Mouse (Mus musculus) layer of hippocampus, adult 2 months (tissue): ENCODE results near the gene P2ry12. TPM values are rescaled to one million over a fixed set of nuclear protein-coding genes. Genes with fewer than 3 reads are reported as not detected.

Experiments
- DNase-seq, 2 experiments: peaks; one replicate each; pipeline ENCODE4 v3.0.0; 2022; ENCODE audit warnings: low spot score in 2 of 2
- H3K27ac ChIP-seq: fragments of 200-600 bp; 2 replicates; pipeline ENCODE4 v1.8.1; 2022
- H3K4me3 ChIP-seq: fragments of 200-600 bp; 2 replicates; pipeline ENCODE4 v1.8.1; 2022; ENCODE audit warnings: mild to moderate bottlenecking
- CTCF ChIP-seq: fragments of 200-600 bp; conservative IDR thresholded peaks from 2 replicates; pipeline ENCODE4 v1.8.1; 2022; ENCODE audit warnings: antibody characterized with exemption, mild to moderate bottlenecking, moderate library complexity
- total RNA-seq, 2 experiments: library from RNA; stranded (reverse); gene quantifications; 2 replicates each; pipeline ENCODE4 v1.2.3; 2021

The P2ry12 gene
- total RNA-seq, 2 experiments from 2014 or later: 38.5 to 43.3 TPM

DNA sequence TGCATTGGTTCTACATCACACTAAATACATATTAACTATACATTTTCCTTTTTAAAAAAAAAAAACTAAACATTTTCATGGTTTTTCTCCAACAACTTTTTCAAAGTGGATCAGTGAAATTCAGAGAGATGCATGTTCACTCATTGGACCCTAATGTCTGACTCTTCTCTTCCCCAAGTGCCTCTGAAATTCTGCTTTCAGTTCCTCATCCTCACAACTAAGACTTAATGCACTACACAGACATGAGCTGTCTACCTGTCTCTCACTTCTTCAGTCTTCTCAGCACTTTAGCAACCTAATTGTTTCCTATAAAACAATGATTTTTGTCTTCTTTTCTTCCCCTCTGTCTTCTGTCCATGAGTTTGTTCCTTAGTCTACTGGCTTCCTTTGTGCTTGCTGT lies 37.3 kb downstream of the P2ry12 start:
- no peak for TF ChIP-seq CTCF
- DNase-seq: no peak
- H3K27ac ChIP-seq: no peak overlapping the region
- no peak overlapping the region for H3K4me3 ChIP-seq

DNA sequence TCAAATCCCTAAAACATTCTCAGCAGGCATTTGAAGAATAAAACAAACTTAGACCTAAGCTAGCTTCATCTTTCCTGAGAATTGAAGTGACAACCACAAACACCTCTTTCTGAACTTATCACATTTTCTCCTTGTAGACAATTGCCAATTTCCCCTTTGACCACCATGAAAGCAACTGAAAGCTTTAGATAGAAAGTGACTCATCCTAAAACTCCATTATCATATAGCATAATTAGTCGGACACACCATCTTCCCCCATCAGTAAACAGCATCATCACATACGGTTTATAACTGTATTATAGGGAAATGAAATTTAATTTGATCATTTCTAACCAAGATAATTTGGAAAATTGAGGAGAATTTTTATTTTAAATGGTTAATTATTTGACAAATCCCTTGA lies 40.4 kb downstream of the P2ry12 start:
- no peak overlapping the region for H3K4me3 ChIP-seq
- H3K27ac ChIP-seq: no peak overlapping the region
- no peak for DNase-seq
- TF ChIP-seq CTCF: no peak

DNA sequence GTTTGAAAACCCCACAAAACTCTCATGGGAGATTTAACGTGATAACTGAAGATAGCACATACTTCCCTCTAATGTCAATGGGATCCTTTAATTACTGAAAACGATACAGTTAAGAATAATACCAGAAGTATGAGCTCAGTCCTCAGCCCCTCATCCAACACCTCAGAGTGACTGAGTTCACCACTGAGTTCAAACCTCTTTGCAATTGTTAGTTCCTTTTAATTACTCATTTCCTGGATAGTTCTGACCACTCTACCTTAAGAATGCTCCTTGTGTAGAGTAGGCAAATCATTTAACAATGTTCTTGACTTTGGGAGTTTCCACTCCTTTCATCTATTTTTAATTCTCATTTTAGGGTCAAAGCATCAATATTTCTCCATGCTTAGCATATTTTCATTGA lies 43.3 kb downstream of the P2ry12 start:
- no peak for DNase-seq
- TF ChIP-seq CTCF: no peak
- Histone ChIP-seq H3K27ac (peak overlapping the region; percentile 47), H3K4me3 (no peak overlapping the region; the same call in 1 of the 2 replicates)

DNA sequence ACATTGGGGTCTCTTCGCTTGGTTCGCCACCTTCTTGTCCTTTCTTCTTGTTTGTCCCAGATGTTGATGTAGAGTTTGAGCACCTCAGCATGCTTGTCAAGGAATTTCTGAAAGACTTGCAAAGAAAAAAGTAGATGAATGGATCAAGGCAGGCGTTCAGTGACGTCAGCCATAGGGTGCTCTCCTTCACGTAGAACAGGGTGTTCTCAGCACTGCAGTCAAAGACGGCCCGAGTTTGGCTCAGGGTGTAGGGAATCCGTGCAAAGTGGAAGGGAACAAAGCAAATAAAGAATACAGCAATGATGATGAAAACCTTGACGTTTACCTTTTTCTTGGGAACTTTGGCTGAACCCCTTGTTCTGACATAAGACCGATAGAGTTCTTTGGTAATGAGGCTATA lies 45.5 kb downstream of the P2ry12 start:
- Histone ChIP-seq H3K27ac (no peak overlapping the region), H3K4me3 (no peak overlapping the region)
- DNase-seq: no peak
- no peak for TF ChIP-seq CTCF

DNA sequence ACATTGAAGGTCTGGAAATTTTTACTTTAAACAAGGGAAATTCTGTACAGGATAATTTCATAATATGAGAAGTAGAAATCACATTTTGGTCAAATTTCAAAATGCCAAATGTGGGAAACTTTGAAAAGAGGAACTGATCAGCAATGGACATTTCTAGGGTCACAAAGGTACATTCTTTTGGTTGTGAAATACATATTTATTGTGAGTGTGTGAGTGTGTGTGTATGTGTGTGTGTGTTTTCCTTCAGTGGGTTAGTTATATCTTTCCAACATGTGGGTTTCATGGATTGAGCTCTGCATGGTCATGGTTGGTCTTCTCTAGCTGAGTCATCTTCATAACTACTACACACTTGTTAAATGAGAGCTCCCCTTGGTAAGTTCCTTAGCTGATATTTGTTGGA lies 50.3 kb downstream of the P2ry12 start:
- no peak for TF ChIP-seq CTCF
- Histone ChIP-seq H3K4me3 (no peak overlapping the region), H3K27ac (no peak overlapping the region)
- no peak for DNase-seq

DNA sequence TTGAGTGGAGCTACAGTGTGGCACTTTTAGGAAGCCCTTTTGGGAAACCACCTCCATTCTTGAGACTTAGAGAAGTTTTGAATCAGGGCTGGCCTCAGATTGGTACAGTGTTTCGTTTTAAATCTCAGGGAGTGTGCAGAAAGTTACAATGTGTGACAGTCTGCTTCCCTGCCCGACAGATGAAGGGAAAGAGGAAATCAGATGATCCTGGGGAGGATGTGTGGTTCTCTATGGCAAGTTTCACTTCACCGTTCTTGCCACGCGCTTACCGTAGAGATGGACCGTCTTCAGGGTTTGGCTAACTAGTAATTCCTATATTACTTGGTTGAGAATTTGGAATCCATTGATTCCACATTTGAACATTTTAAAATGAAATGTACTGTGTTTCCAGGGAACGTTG lies 50.9 kb downstream of the P2ry12 start:
- no peak overlapping the region for H3K4me3 ChIP-seq
- DNase-seq: no peak
- no peak for TF ChIP-seq CTCF
- peak overlapping the region; percentile 28; the same call in 1 of the 2 replicates for H3K27ac ChIP-seq

DNA sequence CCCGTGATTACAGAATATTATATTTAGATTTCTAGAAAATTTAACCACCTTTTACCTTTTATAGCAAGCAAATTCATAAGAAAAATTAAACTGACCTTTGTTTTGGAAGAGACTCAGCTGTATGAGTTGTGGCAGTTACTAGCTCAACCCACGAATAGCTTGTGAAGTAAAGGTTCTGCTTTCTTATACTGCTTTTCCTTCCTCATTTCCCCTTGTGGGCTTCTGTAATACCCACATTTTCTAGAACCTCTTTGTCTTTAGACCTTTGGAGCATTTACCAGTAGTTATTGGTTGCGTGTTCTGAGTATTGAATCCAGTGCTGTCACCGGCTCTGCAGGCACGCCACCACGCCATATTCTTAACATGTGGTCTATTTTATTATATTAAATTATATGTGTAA lies 51.9 kb downstream of the P2ry12 start, which contains the start of gene P2ry13:
Gene P2ry13 (minus strand): TSS at position 156 of the 400 bp plus-strand sequence.
- no peak for TF ChIP-seq CTCF
- Histone ChIP-seq H3K4me3 (peak within 1 kb of the TSS; percentile 9; the same call in 1 of the 2 replicates), H3K27ac (peak within 1 kb of the TSS; percentile 53; the same call in 1 of the 2 replicates)
- no peak for DNase-seq

DNA sequence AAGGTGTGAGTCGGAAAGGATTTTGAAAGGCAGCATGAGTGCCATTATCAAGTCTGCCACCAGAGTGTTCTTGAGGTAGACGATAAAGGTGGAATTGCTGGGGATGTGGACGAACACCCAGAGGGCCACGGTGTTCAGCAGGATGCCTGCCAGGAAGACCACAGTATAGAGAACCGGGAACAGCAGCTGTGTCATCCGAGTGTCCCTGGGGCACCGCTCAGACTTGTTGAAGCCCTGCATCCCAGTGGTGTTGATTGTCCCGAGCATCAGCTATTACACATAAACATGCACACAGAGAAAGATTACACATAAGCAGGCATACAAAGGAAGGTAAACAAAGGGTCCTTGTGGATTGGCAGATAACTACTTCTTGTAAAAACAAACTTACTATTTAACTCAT lies 52.6 kb downstream of the P2ry12 start:
- no peak for DNase-seq
- H3K27ac ChIP-seq: peak overlapping the region; percentile 7; the same call in 1 of the 2 replicates
- peak overlapping the region; percentile 9; the same call in 1 of the 2 replicates for H3K4me3 ChIP-seq
- 0 out of 2 replicates have a peak, but pooled peaks have one; percentile 13 for TF ChIP-seq CTCF

DNA sequence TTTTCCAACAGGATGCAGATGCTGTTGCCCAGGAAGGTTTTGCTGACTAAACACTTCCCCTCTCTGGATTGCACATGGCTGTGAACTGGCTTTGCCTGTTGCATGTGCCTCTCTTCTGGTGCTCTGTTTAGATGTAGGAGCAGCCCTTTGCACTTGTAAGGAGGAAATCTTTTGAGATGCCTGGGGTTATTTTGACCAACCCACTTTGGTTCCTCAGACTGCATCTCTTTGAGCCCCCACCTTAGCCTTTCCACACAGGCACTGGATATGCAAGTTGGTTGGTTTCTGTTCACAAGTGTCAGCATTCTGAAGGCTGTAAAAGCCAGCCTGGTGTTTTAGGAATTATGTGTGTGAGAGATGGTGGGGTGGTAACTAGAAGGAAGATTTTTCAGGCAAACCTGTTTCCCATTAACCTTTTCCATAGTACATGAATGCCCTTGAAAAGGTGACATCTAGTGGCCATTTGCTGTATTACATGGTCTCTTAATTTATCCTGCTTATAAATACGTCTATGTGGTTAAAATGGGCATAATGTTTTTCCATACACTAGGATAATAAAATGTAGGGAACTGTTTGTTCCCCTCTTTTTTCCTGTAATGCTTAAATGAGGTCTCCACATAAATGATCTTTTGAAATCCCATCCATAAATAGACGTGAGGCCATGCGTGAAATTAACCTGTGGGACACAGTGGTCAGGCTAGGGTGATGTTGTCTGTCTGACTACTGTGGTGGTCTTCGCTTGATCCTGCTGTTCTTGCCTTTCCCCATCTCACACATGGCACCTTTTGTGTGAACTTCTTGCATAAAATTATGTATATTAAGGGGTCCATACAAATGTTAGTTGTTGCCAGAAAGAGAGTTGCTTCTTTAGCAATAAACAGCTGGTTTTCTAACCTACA lies 53.8 kb downstream of the P2ry12 start:
- peak overlapping the region; percentile 53 for H3K27ac ChIP-seq
- H3K4me3 ChIP-seq: no peak overlapping the region; the same call in 1 of the 2 replicates
- DNase-seq: peak; percentile 48 to 72
- peak; percentile 98 for TF ChIP-seq CTCF

DNA sequence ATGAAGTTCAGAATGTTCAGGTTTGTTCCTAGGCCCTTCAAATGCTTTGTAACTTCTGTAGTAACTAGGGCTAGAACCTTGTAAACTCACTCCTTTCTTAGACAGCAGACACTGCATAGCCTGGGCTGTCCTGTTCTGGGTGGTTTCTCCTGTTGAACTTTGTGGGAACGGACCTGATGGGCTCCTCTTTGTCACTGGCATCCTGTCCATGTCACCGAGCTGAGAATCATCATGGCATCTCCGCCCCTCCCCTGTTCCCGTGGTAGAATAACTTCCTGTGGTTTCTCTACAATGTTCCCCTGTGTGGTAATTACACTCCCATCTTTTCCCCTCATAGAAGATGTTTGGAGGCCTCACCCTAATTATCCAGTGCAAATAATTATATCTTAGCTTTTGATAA lies 56.7 kb downstream of the P2ry12 start:
- Histone ChIP-seq H3K4me3 (no peak overlapping the region), H3K27ac (no peak overlapping the region)
- no peak for DNase-seq
- no peak for TF ChIP-seq CTCF

DNA sequence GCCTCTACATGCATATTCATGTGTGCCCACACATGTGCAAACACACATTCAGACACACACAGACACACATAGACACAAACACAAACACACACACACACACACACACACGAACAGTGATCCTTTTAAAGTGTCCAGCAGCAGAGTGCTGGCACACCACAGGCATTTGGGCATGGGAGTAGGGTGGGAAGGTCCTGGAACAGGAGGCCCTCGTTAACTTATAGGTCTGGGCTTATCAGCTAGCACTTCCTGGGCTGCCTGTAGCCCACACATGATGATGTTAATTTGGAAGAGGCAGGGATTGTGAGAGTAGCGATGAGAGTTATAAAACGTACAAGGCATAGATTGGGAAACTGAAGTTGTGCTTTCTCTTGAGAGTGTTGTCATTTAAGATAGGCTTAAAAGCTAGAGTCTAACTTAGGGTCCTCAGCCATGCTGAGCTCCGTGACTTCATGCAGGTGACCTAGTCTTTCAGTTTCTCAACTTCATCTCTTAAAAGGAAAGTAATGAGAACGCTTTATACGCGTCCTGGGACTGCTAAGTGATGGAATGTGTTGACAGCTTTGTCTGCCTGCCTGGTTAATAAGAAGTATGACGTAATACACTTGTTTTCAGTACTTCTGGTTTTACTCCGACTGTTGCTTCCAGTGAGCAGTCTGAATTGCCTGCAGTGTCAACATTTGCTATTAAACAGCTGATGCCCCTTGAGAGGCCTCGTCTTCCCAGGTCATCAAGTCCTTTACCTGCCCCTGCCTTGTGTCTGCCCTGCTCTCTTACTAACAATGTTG lies 57.8 kb downstream of the P2ry12 start:
- no peak overlapping the region for H3K27ac ChIP-seq
- H3K4me3 ChIP-seq: no peak overlapping the region
- TF ChIP-seq CTCF: no peak
- no peak for DNase-seq

DNA sequence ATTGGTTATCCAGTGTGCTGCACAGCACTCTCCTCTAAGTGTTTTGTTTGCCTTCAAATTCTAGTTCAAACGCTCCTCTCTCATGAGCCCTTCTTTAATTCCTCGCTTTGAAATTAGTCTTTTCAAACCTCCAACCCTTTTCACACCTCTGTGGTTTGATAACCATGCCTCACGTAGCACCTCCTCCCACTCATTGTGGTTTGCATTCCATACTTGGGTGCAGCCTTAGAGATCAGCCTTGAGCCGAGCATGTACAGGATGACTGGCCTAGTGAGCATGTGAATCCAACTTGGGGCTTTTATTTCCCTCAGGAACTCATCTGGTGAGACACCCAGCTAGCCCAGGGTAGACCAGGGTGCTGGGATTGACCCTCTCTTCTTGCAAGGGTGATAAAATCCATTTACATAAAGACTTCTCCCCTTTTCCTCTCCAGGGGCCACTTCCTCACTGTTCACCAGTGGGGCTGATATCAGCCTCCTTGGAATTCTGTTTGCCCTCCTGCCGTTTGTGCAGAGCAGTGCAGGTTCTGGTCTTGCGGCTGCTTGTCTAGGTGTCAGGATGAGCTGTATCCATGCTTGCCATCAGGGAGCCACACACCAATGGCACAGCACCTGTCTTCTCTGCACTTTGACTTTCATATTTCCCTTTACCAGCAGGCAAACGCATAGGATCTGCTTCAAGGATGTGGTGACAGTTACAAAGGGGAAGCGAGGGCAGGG lies 58.7 kb downstream of the P2ry12 start:
- H3K27ac ChIP-seq: no peak overlapping the region
- H3K4me3 ChIP-seq: no peak overlapping the region
- no peak for DNase-seq
- TF ChIP-seq CTCF: no peak

DNA sequence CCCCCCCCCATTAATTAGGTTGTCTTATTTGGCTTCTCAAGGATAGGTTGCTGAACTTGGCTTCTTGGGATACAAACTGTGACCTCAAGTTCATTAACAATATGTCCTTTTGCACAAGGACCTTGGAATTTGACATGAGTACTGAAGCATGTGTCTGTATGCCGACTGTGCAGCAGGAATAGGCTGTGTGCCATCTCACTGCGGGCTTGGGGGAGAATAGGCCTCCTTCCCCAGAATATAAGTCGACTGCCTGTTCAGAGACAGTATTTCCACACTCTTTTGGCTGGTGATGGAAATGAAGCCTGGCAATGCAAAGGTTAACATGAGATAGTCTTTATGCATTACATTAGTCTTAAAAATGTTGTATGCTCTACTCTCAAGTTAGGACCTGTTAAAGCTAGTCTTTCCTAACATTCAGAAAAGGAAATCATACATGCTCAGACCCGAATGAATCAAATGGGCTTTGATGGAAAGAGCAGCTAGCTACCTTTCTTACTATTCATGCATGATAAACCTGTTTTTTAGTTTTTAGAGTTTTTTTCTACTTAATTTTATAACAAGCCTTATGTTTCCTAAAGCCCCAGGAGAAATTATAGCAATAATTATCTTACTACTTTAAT lies 65.2 kb downstream of the P2ry12 start:
- TF ChIP-seq CTCF: no peak
- no peak overlapping the region for H3K4me3 ChIP-seq
- DNase-seq: no peak
- H3K27ac ChIP-seq: no peak overlapping the region
